Mouse (Mus musculus): ENCODE data around the gene Itgal.

- TF ChIP-seq CTCF (IDR thresholded peaks at IDR 0.05; ENCODE audit: low read depth) (no peak), EP300 (optimal IDR thresholded peaks at IDR 0.05) (no peak)
These were observed 13.9 kb downstream of the Itgal start for GRCm38 (mm10) chr7:127309951-127310350.

Data from stomach, postnatal 0 days (tissue).